Mouse (Mus musculus) testis, adult 2 months (tissue): ENCODE results near the gene Rgs16. TPM values are rescaled to one million over a fixed set of nuclear protein-coding genes. Genes with fewer than 3 reads are reported as not detected.

Experiments
- H3K27ac ChIP-seq: fragments of 200-500 bp; 2 replicates; pipeline ENCODE4 v1.5.1; 2012; ENCODE audit warnings: low read depth, low read length; ENCODE audit not compliant: control insufficient read depth, insufficient read depth
- H3K27me3 ChIP-seq: fragments of 200-500 bp; 2 replicates; pipeline ENCODE4 v1.6.1; 2012; ENCODE audit warnings: mild to moderate bottlenecking, low read length, moderate library complexity; ENCODE audit not compliant: control insufficient read depth, insufficient read depth
- H3K36me3 ChIP-seq: fragments of 200-500 bp; 2 replicates; pipeline ENCODE4 v1.6.1; 2012; ENCODE audit warnings: mild to moderate bottlenecking, low read length; ENCODE audit not compliant: control insufficient read depth, insufficient read depth
- H3K4me1 ChIP-seq: fragments of 200-500 bp; 2 replicates; pipeline ENCODE4 v1.6.1; 2012; ENCODE audit warnings: low read length; ENCODE audit not compliant: control insufficient read depth, insufficient read depth
- H3K4me3 ChIP-seq: fragments of 200-500 bp; 2 replicates; pipeline ENCODE4 v1.5.1; 2012; ENCODE audit warnings: low read depth, mild to moderate bottlenecking, low read length, moderate library complexity, mixed read lengths; ENCODE audit not compliant: control insufficient read depth
- CTCF ChIP-seq: fragments of 200-500 bp; IDR thresholded peaks from 2 replicates; pipeline ENCODE4 v1.5.1; 2012; ENCODE audit warnings: low read depth, mild to moderate bottlenecking, inconsistent platforms, low read length, moderate library complexity; ENCODE audit not compliant: control insufficient read depth, insufficient read depth, insufficient replicate concordance
- POLR2A ChIP-seq: fragments of 200-500 bp; IDR thresholded peaks from 2 replicates; pipeline ENCODE4 v1.6.1; 2012; ENCODE audit warnings: low read depth, mild to moderate bottlenecking, inconsistent platforms, low read length, moderate library complexity; ENCODE audit not compliant: control insufficient read depth
- polyA plus RNA-seq: library from polyadenylated mRNA; depleted of rRNA; stranded (reverse); fragments of >200 nt; gene quantifications from 2 replicates; pipeline ENCODE4 v1.2.3, GENCODE M21; 2012; rRNA removed

The Rgs16 gene
- polyA plus RNA-seq: 0.89 and 1.1 TPM in 2 replicates

- Histone ChIP-seq H3K27me3 (no peaks in the 10 kb centered on the region), H3K4me1 (peaks cover 21% of the 10 kb centered on the region), H3K36me3 (no peaks in the 10 kb centered on the region), H3K4me3 (peak within 1 kb of the TSS; percentile 4), H3K27ac (no peak within 1 kb of the TSS)
- no peak for TF ChIP-seq CTCF
- no peak for TF ChIP-seq POLR2A
Measured at GRCm38 (mm10) chr1:153740145-153740544, at the start of gene Rgs16. Rgs16 (plus strand) TSS chr1:153740349.

- Histone ChIP-seq H3K27me3 (no peaks in the 10 kb centered on the region), H3K27ac (no peak overlapping the region), H3K4me1 (0 out of 2 replicates have a peak, but pooled peaks cover under 1% of the 10 kb centered on the region), H3K36me3 (no peaks in the 10 kb centered on the region), H3K4me3 (no peak overlapping the region)
- no peak for TF ChIP-seq CTCF
- no peak for TF ChIP-seq POLR2A
Measured at GRCm38 (mm10) chr1:153692526-153692925, 47.6 kb upstream of the Rgs16 start.

DNA sequence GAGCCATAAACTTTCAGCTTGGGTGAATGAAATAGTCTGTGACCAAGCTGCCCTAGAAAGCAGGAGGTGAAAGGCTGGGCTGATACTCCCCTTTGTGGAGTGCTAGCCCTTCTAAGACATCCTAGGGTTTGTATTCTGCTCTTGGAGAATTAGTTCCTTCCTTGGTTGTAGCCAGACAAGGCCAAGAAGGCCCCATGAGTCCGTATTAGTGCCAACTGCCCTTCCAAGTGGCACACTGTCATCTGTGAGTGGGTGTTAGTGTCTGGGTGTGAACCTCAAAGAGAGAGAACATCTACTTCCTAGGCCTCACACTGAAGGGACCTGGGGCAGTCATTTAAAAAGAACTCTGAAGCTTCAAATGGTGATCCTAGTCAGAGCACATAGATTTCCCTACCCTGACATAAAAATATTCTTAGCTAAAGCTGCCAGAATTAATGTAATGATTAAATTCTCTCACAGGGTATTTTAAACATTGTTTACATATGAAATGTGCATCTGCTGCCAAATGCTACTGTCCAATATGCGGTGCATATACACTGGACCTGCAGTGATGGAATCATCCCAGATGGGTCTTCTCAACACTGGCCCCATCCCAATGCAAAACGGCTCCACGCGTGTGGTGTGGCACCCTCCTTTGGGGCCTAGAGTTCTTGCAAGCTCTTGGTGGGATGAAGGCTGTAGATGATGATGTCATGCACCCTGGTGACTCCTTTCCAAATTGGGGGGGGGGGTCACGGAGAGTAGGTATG, 45.6 kb upstream of the Rgs16 start:
- Histone ChIP-seq H3K27me3 (no peaks in the 10 kb centered on the region), H3K4me3 (no peak overlapping the region), H3K36me3 (no peaks in the 10 kb centered on the region), H3K4me1 (0 out of 2 replicates have a peak, but pooled peaks cover 2% of the 10 kb centered on the region), H3K27ac (no peak overlapping the region)
- TF ChIP-seq POLR2A: no peak

GRCm38 (mm10) chr1:153695398-153695797, 44.8 kb upstream of the Rgs16 start:
- Histone ChIP-seq H3K27me3 (no peaks in the 10 kb centered on the region), H3K27ac (no peak overlapping the region), H3K4me1 (0 out of 2 replicates have a peak, but pooled peaks cover 2% of the 10 kb centered on the region), H3K36me3 (no peaks in the 10 kb centered on the region), H3K4me3 (no peak overlapping the region)
- TF ChIP-seq POLR2A: no peak
- no peak for TF ChIP-seq CTCF

DNA sequence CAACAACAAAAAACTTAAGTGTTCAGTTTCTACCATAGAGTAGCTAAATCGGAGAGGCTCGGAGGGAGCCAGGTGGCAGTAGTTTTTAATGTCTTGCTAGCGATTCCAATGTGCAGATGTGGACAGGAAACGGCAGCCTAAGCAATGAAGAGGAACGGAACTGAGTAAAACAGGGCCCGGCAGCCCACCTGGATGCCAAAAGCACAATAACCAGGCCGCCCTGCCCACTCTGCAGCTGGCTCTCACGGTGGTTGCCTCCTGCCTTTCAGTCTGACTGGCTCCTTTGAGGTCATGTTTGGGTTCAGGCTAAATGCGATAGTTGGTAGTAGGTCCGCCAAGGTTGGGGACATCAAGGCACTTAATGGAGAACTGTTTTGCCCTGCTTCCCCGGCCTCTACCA, 44.1 kb upstream of the Rgs16 start:
- Histone ChIP-seq H3K27me3 (no peaks in the 10 kb centered on the region), H3K4me3 (no peak overlapping the region), H3K36me3 (no peaks in the 10 kb centered on the region), H3K4me1 (0 out of 2 replicates have a peak, but pooled peaks cover 2% of the 10 kb centered on the region), H3K27ac (no peak overlapping the region)
- TF ChIP-seq CTCF (no peak), POLR2A (no peak)

GRCm38 (mm10) chr1:153696541-153696940, 43.6 kb upstream of the Rgs16 start:
- H3K27me3 ChIP-seq: no peaks in the 10 kb centered on the region
- TF ChIP-seq CTCF (no peak), POLR2A (no peak)

GRCm38 (mm10) chr1:153697581-153698251, 42.4 kb upstream of the Rgs16 start:
- Histone ChIP-seq H3K27me3 (no peaks in the 10 kb centered on the region), H3K36me3 (no peaks in the 10 kb centered on the region), H3K4me3 (no peak overlapping the region), H3K4me1 (0 out of 2 replicates have a peak, but pooled peaks cover 2% of the 10 kb centered on the region), H3K27ac (no peak overlapping the region)
- no peak for TF ChIP-seq POLR2A
- no peak for TF ChIP-seq CTCF

More at GRCm38 (mm10) chr1:153696541-153696940, 43.6 kb upstream of the Rgs16 start:
- Histone ChIP-seq H3K4me3 (no peak overlapping the region), H3K36me3 (no peaks in the 10 kb centered on the region), H3K27ac (no peak overlapping the region), H3K4me1 (0 out of 2 replicates have a peak, but pooled peaks cover 2% of the 10 kb centered on the region)
